Mouse (Mus musculus) thymus, adult 2 months (tissue): Measurements from ENCODE around the gene Zfp991. TPM values are rescaled to one million over a fixed set of nuclear protein-coding genes. Genes with fewer than 3 reads are reported as not detected.
"Not testable (repeated sequence)": the region's sequence is repeated elsewhere in the genome, so short reads cannot be mapped to it uniquely, and the experiment has no call there.

Experiments used
- DNase-seq: peaks from one replicate; pipeline ENCODE4 v3.0.0; 2021
- H3K27ac ChIP-seq: fragments of 200-500 bp; 2 replicates; pipeline ENCODE4 v1.5.1; 2012; ENCODE audit warnings: low read length, control low read depth; ENCODE audit not compliant: control insufficient read depth, insufficient read depth
- H3K27me3 ChIP-seq: fragments of 200-500 bp; 2 replicates; pipeline ENCODE4 v1.6.1; 2012; ENCODE audit warnings: mild to moderate bottlenecking, low read length, moderate library complexity, mixed read lengths; ENCODE audit not compliant: control insufficient read depth, insufficient read depth
- H3K36me3 ChIP-seq: fragments of 200-500 bp; 2 replicates; pipeline ENCODE4 v1.6.1; 2012; ENCODE audit warnings: mild to moderate bottlenecking, low read length, moderate library complexity; ENCODE audit not compliant: control insufficient read depth, insufficient read depth
- H3K4me1 ChIP-seq: fragments of 200-500 bp; replicated peaks from 2 replicates; pipeline ENCODE4 v1.6.1; 2012; ENCODE audit warnings: low read length; ENCODE audit not compliant: control insufficient read depth, insufficient read depth
- H3K4me3 ChIP-seq: fragments of 200-500 bp; 2 replicates; pipeline ENCODE4 v1.5.1; 2012; ENCODE audit warnings: mild to moderate bottlenecking, low read length, control low read depth, moderate library complexity; ENCODE audit not compliant: control insufficient read depth, insufficient read depth
- WGBS: fragments of 180-500 bp; shearing (Covaris S2); methylation state at CpG from one replicate; pipeline ENCODE4 v1.1.7; 2018; 5-methylcytosine and 5-hydroxymethylcytosine counted together
- polyA plus RNA-seq: library from polyadenylated mRNA; depleted of rRNA; stranded (reverse); fragments of >200 nt; gene quantifications from 2 replicates; pipeline ENCODE4 v1.2.3, GENCODE M21; 2012

Gene Zfp991
- polyA plus RNA-seq, 1 experiment: 0.18 TPM

GRCm38 (mm10) chr4:147186824-147187223, 55.0 kb downstream of the Zfp991 start:
- H3K27ac ChIP-seq, H3K4me1 ChIP-seq, H3K36me3 ChIP-seq, H3K27me3 ChIP-seq, DNase-seq, H3K4me3 ChIP-seq: not testable (repeated sequence)
- 92% methylated on average over 1 of the region's 1 CpGs for WGBS

GRCm38 (mm10) chr4:147187283-147187965, 55.6 kb downstream of the Zfp991 start:
- not testable (repeated sequence) for DNase-seq, H3K4me3 ChIP-seq, H3K27ac ChIP-seq, H3K4me1 ChIP-seq, H3K36me3 ChIP-seq, H3K27me3 ChIP-seq
- WGBS: 77% methylated on average over 70 of the region's 71 CpGs

- not testable (repeated sequence) for H3K4me3 ChIP-seq, H3K36me3 ChIP-seq, H3K4me1 ChIP-seq, H3K27me3 ChIP-seq, DNase-seq, H3K27ac ChIP-seq
- 85% methylated on average over 8 of the region's 9 CpGs for WGBS
Observed at GRCm38 (mm10) chr4:147195186-147195585, 63.3 kb downstream of the Zfp991 start.

- WGBS: 89% methylated on average over 2 of the region's 2 CpGs
- DNase-seq, H3K4me1 ChIP-seq, H3K27me3 ChIP-seq, H3K27ac ChIP-seq, H3K4me3 ChIP-seq, H3K36me3 ChIP-seq: not testable (repeated sequence)
Observed at GRCm38 (mm10) chr4:147197210-147197609, 65.4 kb downstream of the Zfp991 start.

- H3K27ac ChIP-seq, H3K36me3 ChIP-seq, H3K4me1 ChIP-seq, DNase-seq, H3K4me3 ChIP-seq, H3K27me3 ChIP-seq: not testable (repeated sequence)
- 85% methylated on average over 6 of the region's 6 CpGs for WGBS
Observed at GRCm38 (mm10) chr4:147199055-147199750, 67.4 kb downstream of the Zfp991 start.

- 85% methylated on average over 14 of the region's 16 CpGs for WGBS
- H3K27me3 ChIP-seq, H3K4me1 ChIP-seq, H3K4me3 ChIP-seq, H3K27ac ChIP-seq, DNase-seq, H3K36me3 ChIP-seq: not testable (repeated sequence)
Observed at GRCm38 (mm10) chr4:147201920-147202660, 70.3 kb downstream of the Zfp991 start.

- H3K4me1 ChIP-seq, H3K36me3 ChIP-seq, H3K27ac ChIP-seq, DNase-seq, H3K27me3 ChIP-seq, H3K4me3 ChIP-seq: not testable (repeated sequence)
- 79% methylated on average over 3 of the region's 7 CpGs for WGBS
Observed at GRCm38 (mm10) chr4:147212182-147212928, 80.5 kb downstream of the Zfp991 start.

GRCm38 (mm10) chr4:147214233-147214632, 82.4 kb downstream of the Zfp991 start:
- not testable (repeated sequence) for H3K27ac ChIP-seq, H3K27me3 ChIP-seq, DNase-seq, H3K4me3 ChIP-seq, H3K4me1 ChIP-seq, H3K36me3 ChIP-seq
- no CpG with 5 or more reads among the region's 1 CpGs for WGBS

- not testable (repeated sequence) for H3K4me1 ChIP-seq
- 74% methylated on average over 3 of the region's 4 CpGs for WGBS
Observed at GRCm38 (mm10) chr4:147217676-147218075, 85.8 kb downstream of the Zfp991 start.

GRCm38 (mm10) chr4:147219319-147220070, 87.7 kb downstream of the Zfp991 start:
- not testable (repeated sequence) for H3K36me3 ChIP-seq, DNase-seq, H3K27ac ChIP-seq, H3K27me3 ChIP-seq, H3K4me1 ChIP-seq
- H3K4me3 ChIP-seq: peak overlapping the region; percentile 45
- 71% methylated on average over 51 of the region's 51 CpGs for WGBS

More at GRCm38 (mm10) chr4:147217676-147218075, 85.8 kb downstream of the Zfp991 start:
- not testable (repeated sequence) for DNase-seq, H3K4me3 ChIP-seq, H3K27me3 ChIP-seq, H3K27ac ChIP-seq, H3K36me3 ChIP-seq
